Mouse (Mus musculus) olfactory bulb, adult 2 months (tissue): ENCODE data around the gene Sgta.

Source experiments
- CTCF ChIP-seq: fragments of 200-500 bp; IDR thresholded peaks from 2 replicates; pipeline ENCODE4 v1.5.1; 2012; ENCODE audit warnings: low read depth, mild to moderate bottlenecking, low read length, moderate library complexity; ENCODE audit not compliant: insufficient read depth
- POLR2A ChIP-seq: fragments of 200-500 bp; IDR thresholded peaks from 2 replicates; pipeline ENCODE4 v1.6.1; 2012; ENCODE audit warnings: mild to moderate bottlenecking, low read depth, low read length, moderate library complexity; ENCODE audit not compliant: insufficient read depth

- no peak for TF ChIP-seq CTCF
- TF ChIP-seq POLR2A, result no peak
These were observed 63.5 kb downstream of the Sgta start for GRCm38 (mm10) chr10:80996501-80996900.
